Mouse (Mus musculus): Measurements from ENCODE around the gene Enpp1. TPM values are rescaled to one million over a fixed set of nuclear protein-coding genes. Genes with fewer than 3 reads are reported as not detected.

Gene Enpp1
- polyA plus RNA-seq, 1 experiment from 2014 or later = 3.6 TPM

DNA sequence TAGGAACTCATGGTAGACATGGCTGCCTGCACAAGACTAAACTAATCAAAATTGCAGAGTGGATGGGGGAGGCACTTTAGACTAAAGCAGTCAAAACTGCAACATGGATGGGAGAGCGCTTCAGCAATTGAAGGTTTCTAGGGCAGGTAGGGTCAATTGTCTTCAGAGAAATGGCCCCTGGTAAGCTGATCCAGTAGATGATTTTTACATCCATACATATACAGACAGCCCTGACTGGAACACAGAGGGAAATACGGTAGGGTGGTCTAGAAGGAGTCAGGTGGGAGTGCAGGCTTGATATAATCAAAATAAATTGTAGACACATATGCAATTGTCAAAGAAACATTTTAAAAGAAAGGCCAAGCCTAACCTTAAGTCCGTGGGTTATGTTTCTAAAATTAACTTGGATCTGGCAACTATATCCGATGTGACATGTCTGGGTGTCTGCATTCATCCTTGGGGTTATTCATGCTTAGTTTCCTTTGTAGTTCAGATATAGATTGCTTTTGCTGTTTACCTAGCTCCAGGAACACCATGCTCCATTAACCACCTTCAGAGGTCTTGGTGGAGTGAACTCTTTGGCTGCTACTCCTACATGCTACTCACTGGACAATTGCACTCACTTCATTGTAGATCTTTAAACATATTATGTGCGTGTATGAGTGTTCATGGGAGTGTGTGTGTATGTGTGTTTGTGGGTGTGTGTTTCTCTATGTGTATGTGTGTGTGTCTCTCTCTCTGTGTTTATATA is 23.2 kb upstream of the Enpp1 start:
- Histone ChIP-seq H3K4me2 (no peak overlapping the region), H3K36me3 (no peaks in the 10 kb centered on the region), H3K27me3 (replicated peaks) (no peaks in the 10 kb centered on the region), H3K4me1 (peaks cover 5% of the 10 kb centered on the region; the same call in 1 of the 2 replicates), H3K9ac (replicated peaks) (no peak overlapping the region), H3K4me3 (replicated peaks) (no peak overlapping the region), H3K9me3 (replicated peaks) (no peaks in the 10 kb centered on the region), H3K27ac (replicated peaks) (no peak overlapping the region)
- no peak for ATAC-seq (ENCODE audit: low FRiP score)
- 92% methylated on average over 5 of the region's 5 CpGs for WGBS

DNA sequence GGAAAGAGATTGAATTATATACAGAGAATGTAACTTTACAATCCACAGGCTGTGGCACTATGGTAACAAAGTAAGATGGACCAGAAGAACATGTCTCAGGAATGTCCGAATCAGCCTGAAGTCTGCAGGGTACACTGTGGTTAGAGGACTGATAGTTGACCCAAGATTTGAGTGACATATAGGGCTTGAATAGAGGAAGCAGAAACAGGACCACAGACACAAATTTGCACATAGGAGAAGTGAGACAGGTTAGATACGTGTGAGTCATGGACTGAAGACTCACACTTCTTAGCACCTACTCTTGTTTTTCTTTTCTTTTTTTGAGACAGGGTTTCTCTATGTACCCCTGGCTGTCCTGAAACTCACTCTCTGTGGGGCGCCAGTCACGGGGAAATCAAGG is 15.5 kb upstream of the Enpp1 start:
- ATAC-seq (ENCODE audit: low FRiP score) = no peak
- WGBS = 92% methylated on average over 4 of the region's 4 CpGs
- peaks cover 5% of the 10 kb centered on the region; the same call in 1 of the 2 replicates for H3K4me1 ChIP-seq

DNA sequence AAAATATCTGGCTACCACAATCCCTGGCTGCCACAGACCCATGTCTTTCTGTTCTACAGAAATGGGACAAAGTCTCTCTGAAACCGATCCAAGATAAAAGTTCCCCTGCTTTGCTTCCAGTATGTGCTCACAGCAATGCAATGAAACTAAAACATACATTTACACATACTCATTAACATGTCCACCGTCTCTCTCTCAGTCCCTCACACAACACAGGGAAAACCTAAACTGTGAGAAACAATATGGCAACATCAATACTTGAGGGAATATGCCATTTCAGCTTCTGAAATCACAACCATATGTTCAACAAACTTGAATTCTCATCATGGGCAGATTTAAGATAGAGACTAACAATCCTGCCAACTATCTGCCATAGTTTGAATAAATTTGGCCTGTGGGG is 13.2 kb upstream of the Enpp1 start:
- Histone ChIP-seq H3K9ac (replicated peaks) (no peak overlapping the region), H3K27ac (replicated peaks) (no peak overlapping the region), H3K36me3 (no peaks in the 10 kb centered on the region), H3K27me3 (replicated peaks) (no peaks in the 10 kb centered on the region), H3K4me1 (no peaks in the 10 kb centered on the region), H3K9me3 (replicated peaks) (no peaks in the 10 kb centered on the region), H3K4me3 (replicated peaks) (no peak overlapping the region), H3K4me2 (no peak overlapping the region)
- ATAC-seq (ENCODE audit: low FRiP score) = no peak
- WGBS = 91% methylated on average over 2 of the region's 2 CpGs

More for the DNA sequence above, 15.5 kb upstream of the Enpp1 start:
- Histone ChIP-seq H3K27ac (replicated peaks) (no peak overlapping the region), H3K4me3 (replicated peaks) (no peak overlapping the region), H3K36me3 (no peaks in the 10 kb centered on the region), H3K27me3 (replicated peaks) (no peaks in the 10 kb centered on the region), H3K4me2 (no peak overlapping the region), H3K9ac (replicated peaks) (no peak overlapping the region), H3K9me3 (replicated peaks) (no peaks in the 10 kb centered on the region)

DNA sequence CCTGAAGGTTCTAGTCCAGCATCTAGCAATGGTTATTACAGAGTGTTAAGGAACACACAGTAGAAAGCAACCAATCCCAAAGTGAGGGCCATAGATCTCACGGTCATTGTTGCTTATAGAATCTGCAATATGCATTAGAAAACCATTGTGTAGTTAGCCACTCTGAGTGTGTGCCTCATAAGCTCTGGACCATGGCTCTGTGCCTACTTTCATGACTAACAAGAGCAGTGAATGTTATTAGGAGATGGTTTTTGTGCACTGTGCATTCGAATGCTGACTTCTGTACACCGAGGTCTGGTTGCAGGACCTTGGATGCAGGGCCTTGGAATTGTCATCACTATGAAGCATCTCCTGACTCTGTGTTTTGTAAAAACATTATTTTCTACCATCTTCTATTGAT is 9.9 kb upstream of the Enpp1 start:
- 97% methylated on average over 3 of the region's 3 CpGs for WGBS
- H3K36me3 ChIP-seq = no peaks in the 10 kb centered on the region
- no peaks in the 10 kb centered on the region for H3K9me3 ChIP-seq (replicated peaks)
- H3K4me1 ChIP-seq = no peaks in the 10 kb centered on the region
- no peak overlapping the region for H3K9ac ChIP-seq (replicated peaks)
- H3K4me3 ChIP-seq (replicated peaks) = no peak overlapping the region
- no peak for ATAC-seq (ENCODE audit: low FRiP score)
- no peaks in the 10 kb centered on the region for H3K27me3 ChIP-seq (replicated peaks)
- H3K27ac ChIP-seq (replicated peaks) = no peak overlapping the region
- no peak overlapping the region for H3K4me2 ChIP-seq

DNA sequence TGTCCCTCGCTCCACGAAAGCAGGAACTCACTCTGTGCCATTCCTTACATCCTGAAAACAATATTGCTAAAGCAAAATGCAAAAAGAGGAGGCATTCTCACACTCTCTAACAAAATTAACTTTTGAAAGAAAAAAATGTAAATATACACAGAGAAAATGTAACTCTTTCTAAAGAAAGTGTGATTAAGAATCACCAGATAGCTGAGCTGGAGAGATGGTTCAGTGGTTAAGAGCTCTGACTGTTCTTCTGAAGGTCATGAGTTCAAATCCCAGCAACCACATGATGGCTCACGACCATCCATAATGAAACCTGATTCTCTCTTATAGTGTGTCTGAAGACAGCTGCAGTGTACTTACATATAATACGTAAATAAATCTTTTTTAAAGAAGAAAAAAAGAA is 7.4 kb upstream of the Enpp1 start:
- no peak overlapping the region for H3K9ac ChIP-seq (replicated peaks)
- H3K4me3 ChIP-seq (replicated peaks) = no peak overlapping the region
- no peaks in the 10 kb centered on the region for H3K4me1 ChIP-seq
- no peaks in the 10 kb centered on the region for H3K27me3 ChIP-seq (replicated peaks)
- H3K9me3 ChIP-seq (replicated peaks) = no peaks in the 10 kb centered on the region
- H3K36me3 ChIP-seq = no peaks in the 10 kb centered on the region
- H3K4me2 ChIP-seq = no peak overlapping the region
- no peak overlapping the region for H3K27ac ChIP-seq (replicated peaks)
- 88% methylated on average over 4 of the region's 4 CpGs for WGBS
- ATAC-seq (ENCODE audit: low FRiP score) = no peak

DNA sequence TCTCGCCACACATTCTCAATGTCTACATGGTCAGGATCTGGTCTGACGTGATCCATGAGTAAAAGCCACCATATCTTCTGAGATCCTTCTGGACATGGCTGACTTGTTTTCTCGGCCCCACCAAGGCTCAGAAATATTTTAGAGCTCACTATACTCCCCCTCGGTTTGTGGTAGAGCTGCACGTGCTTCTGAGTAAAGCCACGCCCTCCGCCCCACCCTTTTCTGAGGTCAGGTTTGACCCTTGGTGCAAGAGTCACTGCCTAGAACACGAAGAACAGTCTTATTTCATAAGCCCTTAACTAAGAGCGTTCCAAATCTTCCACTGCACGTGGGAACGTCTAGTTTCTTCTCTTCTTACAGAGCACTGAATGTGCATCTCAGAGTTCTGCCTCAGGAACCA is 6.8 kb upstream of the Enpp1 start:
- H3K4me2 ChIP-seq = peak overlapping the region; percentile 20
- H3K9me3 ChIP-seq (replicated peaks) = no peaks in the 10 kb centered on the region
- no peak overlapping the region for H3K4me3 ChIP-seq (replicated peaks)
- no peak overlapping the region for H3K27ac ChIP-seq (replicated peaks)
- H3K9ac ChIP-seq (replicated peaks) = no peak overlapping the region
- ATAC-seq (ENCODE audit: low FRiP score) = no peak
- 63% methylated on average over 11 of the region's 11 CpGs for WGBS
- H3K27me3 ChIP-seq (replicated peaks) = no peaks in the 10 kb centered on the region
- H3K36me3 ChIP-seq = no peaks in the 10 kb centered on the region
- no peaks in the 10 kb centered on the region for H3K4me1 ChIP-seq

DNA sequence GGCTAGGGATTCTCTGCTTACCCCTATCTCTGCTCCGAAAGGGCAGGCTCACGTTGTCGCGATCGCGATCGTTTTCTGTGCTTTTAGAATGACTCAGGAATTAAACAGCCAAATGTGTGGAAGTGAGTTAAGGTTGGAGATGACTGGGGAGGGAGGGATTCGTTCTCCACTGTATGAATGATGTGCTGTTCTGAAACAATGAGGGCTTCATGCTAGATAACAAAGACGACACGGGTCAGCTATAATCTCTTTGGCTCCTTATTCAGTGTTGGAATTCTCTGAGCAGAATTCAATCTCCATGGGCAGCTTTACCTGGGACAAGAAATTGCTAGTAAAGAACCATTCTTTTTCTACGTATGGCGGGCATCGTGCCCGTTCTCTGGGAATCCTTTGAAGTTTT is 6.1 kb upstream of the Enpp1 start:
- Histone ChIP-seq H3K4me1 (no peaks in the 10 kb centered on the region), H3K9me3 (replicated peaks) (no peaks in the 10 kb centered on the region), H3K27me3 (replicated peaks) (no peaks in the 10 kb centered on the region), H3K27ac (replicated peaks) (no peak overlapping the region), H3K4me3 (replicated peaks) (no peak overlapping the region), H3K36me3 (no peaks in the 10 kb centered on the region), H3K4me2 (peak overlapping the region; percentile 20), H3K9ac (replicated peaks) (no peak overlapping the region)
- 44% methylated on average over 14 of the region's 14 CpGs for WGBS
- no peak for ATAC-seq (ENCODE audit: low FRiP score)

DNA sequence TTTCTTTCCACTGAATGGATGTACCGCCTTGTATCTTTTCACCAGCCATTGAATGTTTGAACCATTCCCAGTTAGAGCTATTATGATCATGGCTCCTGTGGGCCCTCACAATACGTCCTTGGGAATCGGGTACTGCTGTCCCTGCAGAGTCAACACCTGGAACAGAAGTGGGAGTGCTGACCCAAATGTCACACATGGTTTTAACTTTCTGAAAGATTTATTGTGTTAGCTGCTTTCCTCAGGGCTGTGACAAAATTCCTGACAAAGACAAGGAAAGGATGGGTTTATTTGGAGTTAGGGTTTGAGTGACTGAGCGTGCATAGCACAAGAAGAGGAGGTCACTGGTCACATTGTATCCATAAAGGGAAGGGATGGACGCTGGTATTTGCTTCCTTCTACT is 4.3 kb upstream of the Enpp1 start:
- 0 out of 2 replicates have a peak, but pooled peaks cover under 1% of the 10 kb centered on the region for H3K27me3 ChIP-seq (replicated peaks)
- peaks cover 8% of the 10 kb centered on the region; the same call in 1 of the 2 replicates for H3K4me1 ChIP-seq
- no peaks in the 10 kb centered on the region for H3K9me3 ChIP-seq (replicated peaks)
- H3K4me2 ChIP-seq = no peak overlapping the region
- no peaks in the 10 kb centered on the region for H3K36me3 ChIP-seq
- ATAC-seq (ENCODE audit: low FRiP score) = no peak
- H3K9ac ChIP-seq (replicated peaks) = no peak overlapping the region
- no peak overlapping the region for H3K4me3 ChIP-seq (replicated peaks)
- 71% methylated on average over 5 of the region's 5 CpGs for WGBS
- no peak overlapping the region for H3K27ac ChIP-seq (replicated peaks)

DNA sequence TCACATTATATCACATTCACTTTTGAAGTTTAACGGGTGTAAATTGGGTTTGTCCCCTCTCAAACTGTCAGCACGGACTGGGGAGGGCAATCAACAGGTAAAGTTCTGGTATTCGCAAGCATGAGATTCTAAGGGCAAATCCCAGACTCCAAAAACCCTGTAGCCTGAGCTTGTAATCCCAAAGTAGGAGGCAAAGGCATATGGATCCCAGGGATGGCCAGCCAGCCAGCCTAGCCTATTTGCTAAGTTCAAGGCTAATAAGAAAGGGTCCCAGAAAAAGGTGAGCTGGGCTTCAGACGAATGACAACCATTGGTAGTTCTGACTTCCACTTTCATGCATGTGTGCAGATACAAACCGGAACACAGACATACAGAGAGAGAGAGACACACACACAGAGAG is 942 bp upstream of the Enpp1 start:
- no peak overlapping the region for H3K9ac ChIP-seq (replicated peaks)
- 71% methylated on average over 5 of the region's 5 CpGs for WGBS

DNA sequence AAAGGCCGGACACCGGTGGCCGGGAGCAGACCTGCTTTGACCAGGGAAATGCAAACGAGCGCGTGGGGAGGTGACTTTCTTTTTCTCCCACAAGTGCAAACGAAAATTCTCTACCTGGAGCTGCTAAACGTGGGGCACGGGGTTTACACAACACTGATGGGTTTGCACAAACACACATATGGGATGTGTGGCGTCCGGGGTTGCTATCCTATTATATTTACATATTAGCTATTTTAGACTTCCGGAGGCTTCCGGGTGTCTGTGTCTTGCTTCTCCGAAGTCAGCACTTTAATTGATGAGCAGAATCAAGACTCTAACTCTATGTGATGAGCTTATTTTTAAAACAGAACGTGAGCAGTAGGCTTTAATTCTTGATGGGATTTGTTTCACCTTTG is 405 bp upstream of the Enpp1 start:
- Histone ChIP-seq H3K27me3 (replicated peaks) (peaks cover 8% of the 10 kb centered on the region; the same call in 1 of the 2 replicates), H3K9me3 (replicated peaks) (no peaks in the 10 kb centered on the region), H3K4me3 (replicated peaks) (peak overlapping the region; percentile 70), H3K4me1 (peaks cover 12% of the 10 kb centered on the region), H3K4me2 (peak overlapping the region; percentile 99), H3K36me3 (no peaks in the 10 kb centered on the region), H3K9ac (replicated peaks) (peak overlapping the region; percentile 61; the same call in 1 of the 2 replicates), H3K27ac (replicated peaks) (no peak overlapping the region)
- 14% methylated on average over 15 of the region's 15 CpGs for WGBS
- no peak for ATAC-seq (ENCODE audit: low FRiP score)

More for the DNA sequence above, 942 bp upstream of the Enpp1 start:
- peaks cover 8% of the 10 kb centered on the region; the same call in 1 of the 2 replicates for H3K27me3 ChIP-seq (replicated peaks)
- H3K4me1 ChIP-seq = peaks cover 12% of the 10 kb centered on the region
- no peaks in the 10 kb centered on the region for H3K36me3 ChIP-seq
- no peak for ATAC-seq (ENCODE audit: low FRiP score)
- no peak overlapping the region for H3K4me3 ChIP-seq (replicated peaks)
- H3K9me3 ChIP-seq (replicated peaks) = no peaks in the 10 kb centered on the region
- H3K27ac ChIP-seq (replicated peaks) = no peak overlapping the region
- peak overlapping the region; percentile 99 for H3K4me2 ChIP-seq

DNA sequence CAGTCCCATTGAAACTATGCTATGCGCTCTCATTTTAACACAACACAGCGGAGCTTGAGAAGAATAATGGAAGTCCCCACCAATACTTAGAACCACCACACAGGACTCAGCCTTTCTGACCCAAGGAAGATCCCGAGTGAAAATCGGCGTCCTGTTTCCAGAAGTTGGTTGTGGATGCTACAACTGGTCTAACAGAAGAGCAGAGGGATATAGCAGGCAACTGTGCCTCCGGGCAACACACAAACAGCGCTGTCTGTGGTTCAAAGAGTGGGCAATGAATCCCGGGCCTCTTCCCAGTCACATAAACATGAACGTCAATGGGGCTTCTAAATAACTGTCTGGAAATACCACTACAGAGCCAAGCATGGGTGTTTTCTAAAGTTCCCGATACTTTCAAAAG is 888 bp downstream of the Enpp1 start:
- H3K27me3 ChIP-seq (replicated peaks) = peaks cover 8% of the 10 kb centered on the region; the same call in 1 of the 2 replicates
- peak overlapping the region; percentile 70 for H3K4me3 ChIP-seq (replicated peaks)
- peak overlapping the region; percentile 61 for H3K9ac ChIP-seq (replicated peaks)
- 14% methylated on average over 10 of the region's 10 CpGs for WGBS
- H3K36me3 ChIP-seq = no peaks in the 10 kb centered on the region
- H3K4me1 ChIP-seq = peaks cover 12% of the 10 kb centered on the region
- H3K4me2 ChIP-seq = peak overlapping the region; percentile 99
- peak; percentile 58 for ATAC-seq (ENCODE audit: low FRiP score)
- H3K27ac ChIP-seq (replicated peaks) = no peak overlapping the region
- no peaks in the 10 kb centered on the region for H3K9me3 ChIP-seq (replicated peaks)

DNA sequence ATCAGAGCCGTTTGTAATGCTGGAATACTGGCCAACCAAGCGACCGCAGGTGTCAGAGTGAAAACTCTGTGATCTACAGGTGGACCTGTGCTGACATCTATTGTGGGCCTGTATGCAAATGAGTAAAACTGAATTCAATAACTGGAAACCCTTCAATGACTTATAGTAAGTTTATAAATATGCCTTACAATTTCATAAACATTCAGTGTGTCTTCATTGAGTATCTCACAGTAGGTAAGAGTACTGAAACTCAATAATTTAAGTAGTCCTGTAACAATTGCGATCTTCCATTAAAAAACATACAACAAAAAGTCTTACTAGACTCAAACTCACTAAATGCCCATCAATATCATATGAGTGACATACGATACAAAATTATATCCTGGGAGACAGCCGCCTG is 1.6 kb downstream of the Enpp1 start:
- H3K27me3 ChIP-seq (replicated peaks) = peaks cover 8% of the 10 kb centered on the region; the same call in 1 of the 2 replicates
- 0 out of 2 replicates have a peak overlapping the region, but pooled peaks have one; percentile 99 for H3K4me2 ChIP-seq
- ATAC-seq (ENCODE audit: low FRiP score) = no peak
- H3K9ac ChIP-seq (replicated peaks) = no peak overlapping the region
- no peak overlapping the region for H3K27ac ChIP-seq (replicated peaks)
- H3K4me3 ChIP-seq (replicated peaks) = no peak overlapping the region
- 95% methylated on average over 6 of the region's 6 CpGs for WGBS
- peaks cover 12% of the 10 kb centered on the region for H3K4me1 ChIP-seq
- no peaks in the 10 kb centered on the region for H3K36me3 ChIP-seq
- no peaks in the 10 kb centered on the region for H3K9me3 ChIP-seq (replicated peaks)

Data from neural tube, embryonic 15.5 days (tissue).